Mouse (Mus musculus): ENCODE results near the gene Wdr24.

The Wdr24 gene

DNA sequence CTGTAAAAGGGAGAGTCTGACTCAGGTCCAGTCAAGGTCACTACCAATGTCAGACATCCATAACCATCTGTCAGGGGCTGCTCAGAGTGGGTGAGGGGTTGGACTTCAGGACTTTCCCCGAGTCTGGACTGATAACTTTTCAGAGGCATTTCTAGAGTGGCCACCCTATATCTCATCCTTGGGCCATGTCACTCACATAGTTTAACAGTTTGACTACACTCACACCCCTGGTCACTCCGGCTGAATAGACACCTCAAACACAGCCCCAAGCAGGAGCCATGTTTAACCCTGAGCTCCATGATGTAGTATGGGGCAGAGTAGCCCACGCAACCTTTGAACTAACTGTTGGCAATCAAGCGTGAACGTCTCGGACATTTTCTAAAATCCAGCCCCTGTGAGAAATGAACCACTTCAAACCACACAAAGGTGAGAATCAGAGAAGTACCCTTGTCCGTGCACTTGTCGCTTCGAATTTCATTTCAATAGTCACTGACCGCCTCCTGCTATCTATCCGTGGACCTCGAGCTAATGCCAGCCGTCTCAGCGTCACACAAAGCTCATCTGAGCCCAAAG, 50.8 kb downstream of the Wdr24 start:
- in situ Hi-C loops (cut with MboI; ENCODE audit: unreplicated experiment in 2 of 2) = loop anchor here in 1 of 2 experiments (5.0 kb wide), 1 partner anchor 37 kb away; the partner anchor contains the start of gene Rhbdl1

- in situ Hi-C loops (cut with MboI; ENCODE audit: unreplicated experiment in 2 of 2) = loop anchor here in 1 of 2 experiments (5.0 kb wide), 1 partner anchor 37 kb away; the partner anchor contains the start of gene Rhbdl1
Measured at GRCm38 (mm10) chr17:25874721-25875170, 51.3 kb downstream of the Wdr24 start, which contains the start of gene Mettl26. Gene Mettl26 (plus strand): TSS chr17:25875074.

GRCm38 (mm10) chr17:25875171-25876136, 52.0 kb downstream of the Wdr24 start:
- in situ Hi-C loops (cut with MboI; ENCODE audit: unreplicated experiment in 2 of 2) = no loop called here

DNA sequence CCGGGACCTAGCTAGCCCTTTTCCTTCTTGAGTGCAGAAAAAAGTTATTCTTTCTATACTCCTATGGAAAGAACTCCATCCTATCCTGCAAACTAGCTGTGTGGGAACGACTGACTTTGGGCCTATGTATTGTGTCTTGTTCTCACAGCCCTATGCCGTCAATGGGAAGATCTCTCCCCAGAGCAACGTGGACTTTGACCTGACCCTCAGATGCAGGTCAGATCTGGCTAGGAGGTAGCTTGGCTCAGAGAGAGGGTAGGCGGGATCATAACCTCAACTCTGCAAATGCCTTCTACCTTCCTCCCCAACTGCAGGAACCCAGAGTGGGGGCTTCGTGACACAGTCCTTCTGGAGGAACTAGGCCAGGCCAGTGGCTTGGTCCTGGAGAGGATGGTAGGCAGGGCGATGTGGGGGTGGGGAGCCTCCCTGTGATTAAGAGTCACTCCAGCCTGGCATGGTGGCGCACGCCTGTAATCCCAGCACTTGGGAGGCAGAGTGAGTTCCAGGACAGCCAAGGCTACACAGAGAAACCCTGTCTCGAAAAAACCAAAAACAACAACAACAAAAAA, 53.0 kb downstream of the Wdr24 start:
- in situ Hi-C loops (cut with MboI; ENCODE audit: unreplicated experiment in 2 of 2) = no loop called here

GRCm38 (mm10) chr17:25877025-25877424, 53.6 kb downstream of the Wdr24 start:
- in situ Hi-C loops (cut with MboI; ENCODE audit: unreplicated experiment in 2 of 2) = no loop called here

DNA sequence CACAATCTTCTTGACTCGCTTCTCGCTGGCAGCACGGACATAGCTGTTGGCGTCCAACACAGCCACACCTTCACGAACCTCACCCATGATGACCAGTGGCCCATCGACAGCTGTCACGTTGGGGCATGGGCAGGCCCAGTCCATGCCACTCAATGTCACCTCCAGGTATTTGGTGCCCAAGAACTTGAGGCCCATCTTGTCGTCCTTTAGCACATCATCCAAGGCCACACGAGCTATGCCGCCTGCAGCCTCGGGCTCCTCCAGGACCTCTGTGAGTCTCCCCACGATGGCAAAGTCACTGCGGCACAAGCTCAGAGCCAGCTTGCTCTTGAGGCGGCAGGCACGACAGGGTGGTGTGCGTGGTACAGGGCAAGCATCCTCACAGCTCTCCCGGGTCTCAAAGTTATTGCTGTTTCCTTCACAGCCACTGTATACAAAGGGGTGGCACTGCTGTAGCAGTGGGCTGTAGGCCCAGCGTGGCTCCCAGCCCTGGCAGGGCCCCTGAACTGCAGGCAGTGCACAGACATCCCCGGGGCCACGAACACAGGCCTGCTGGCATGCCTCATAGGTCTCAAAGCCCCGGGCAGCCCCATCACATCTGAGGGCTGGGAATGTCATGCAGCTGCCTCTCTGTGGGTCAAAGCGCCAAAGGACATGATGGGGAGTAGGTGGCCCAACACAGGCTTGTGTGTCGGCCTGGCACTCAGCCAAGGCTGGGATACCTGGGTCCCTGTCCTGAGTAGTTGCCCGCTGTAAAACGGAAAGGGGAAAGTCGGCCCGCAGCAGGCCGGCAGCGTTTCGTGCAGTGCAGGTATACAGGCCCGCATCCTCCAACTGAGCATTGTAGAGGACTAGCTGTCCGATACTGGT, 54.5 kb downstream of the Wdr24 start:
- in situ Hi-C loops (cut with MboI; ENCODE audit: unreplicated experiment in 2 of 2) = no loop called here
